ENCODE assay signal across 18 mouse cellular contexts in genomic region chr1:90357391-90357790, GRCm38 (mm10).
DNase-seq lines count a peak whose midpoint lies in the region; ATAC-seq and TF ChIP-seq lines count a peak whose summit lies in the region.
"Had no signal": no experiment of that assay in that cellular context is flagged by ENCODE, and none has a peak within 500 bp of the region (broad histone marks: within the 10 kb centered on the region; RNA-seq: fewer than 3 reads in every experiment).

No protein-coding gene starts in this region.

- TF ChIP-seq EP300 in lung, postnatal 0 days (IDR thresholded peaks at IDR 0.05): no peak

- no peaks in the 10 kb centered on the region for H3K36me3 ChIP-seq in kidney, postnatal 0 days (ENCODE audit: insufficient read depth, low read length)
- H3K36me3 ChIP-seq in midbrain, embryonic 11.5 days (ENCODE audit: control insufficient read depth, insufficient read depth, low read length): no peaks in the 10 kb centered on the region
- no peaks in the 10 kb centered on the region for H3K36me3 ChIP-seq in midbrain, embryonic 16.5 days (ENCODE audit: control insufficient read depth, insufficient read depth, low read length)
- no peaks in the 10 kb centered on the region for H3K36me3 ChIP-seq in limb, embryonic 13.5 days
- no peaks in the 10 kb centered on the region for H3K36me3 ChIP-seq in lung, postnatal 0 days (ENCODE audit: insufficient read depth, low read length)
- H3K36me3 ChIP-seq: forebrain, embryonic 15.5 days had no signal

- H3K27ac ChIP-seq in kidney, postnatal 0 days: no peak overlapping the region
- H3K27ac ChIP-seq in midbrain, embryonic 11.5 days (ENCODE audit: low read depth, low read length): no peak overlapping the region
- H3K27ac ChIP-seq in midbrain, embryonic 16.5 days (ENCODE audit: low read length): no peak overlapping the region
- H3K27ac ChIP-seq in limb, embryonic 13.5 days: peak overlapping the region; percentile 12; the same call in 1 of the 2 replicates
- H3K27ac ChIP-seq in lung, postnatal 0 days (ENCODE audit: low read length): no peak overlapping the region
- H3K27ac ChIP-seq: forebrain, embryonic 13.5 days had no signal

- DNase-seq in kidney, postnatal 0 days (ENCODE audit: low spot score): peak; percentile 64
- no peak for DNase-seq in kidney, adult 11 months
- peak; percentile 51 for DNase-seq in midbrain, embryonic 11.5 days (ENCODE audit: low spot score, missing footprints)
- DNase-seq in gastrocnemius, postnatal 14 days: no peak
- DNase-seq in lung, postnatal 0 days (ENCODE audit: low spot score): no peak
- DNase-seq: adrenal gland, adult 8-10 months; adrenal gland, postnatal 14 days; adrenal gland, postnatal 36 days; cerebellum, adult 11-12 months; cerebellum, adult 2 months; cerebellum, adult 9-10 months; cerebellum, postnatal 10 days; cerebellum, postnatal 25 days had no signal

- no peaks in the 10 kb centered on the region for H3K27me3 ChIP-seq in kidney, postnatal 0 days (ENCODE audit: insufficient read depth, low read length)
- no peaks in the 10 kb centered on the region for H3K27me3 ChIP-seq in midbrain, embryonic 11.5 days (ENCODE audit: control insufficient read depth, insufficient read depth, low read length)
- H3K27me3 ChIP-seq in midbrain, embryonic 16.5 days (ENCODE audit: control insufficient read depth, insufficient read depth, low read depth, low read length): no peaks in the 10 kb centered on the region
- H3K27me3 ChIP-seq in limb, embryonic 13.5 days: peaks cover 12% of the 10 kb centered on the region; the same call in 1 of the 2 replicates
- no peaks in the 10 kb centered on the region for H3K27me3 ChIP-seq in lung, postnatal 0 days (replicated peaks; ENCODE audit: insufficient read depth, low read length)
- H3K27me3 ChIP-seq: forebrain, embryonic 13.5 days; forebrain, embryonic 15.5 days had no signal

- H3K9ac ChIP-seq in kidney, postnatal 0 days (ENCODE audit: low read depth, low read length): no peak overlapping the region
- no peak overlapping the region for H3K9ac ChIP-seq in midbrain, embryonic 11.5 days (ENCODE audit: low read length)
- H3K9ac ChIP-seq in midbrain, embryonic 16.5 days (ENCODE audit: low read depth, low read length): no peak overlapping the region
- H3K9ac ChIP-seq in limb, embryonic 13.5 days: no peak overlapping the region
- H3K9ac ChIP-seq in lung, postnatal 0 days (replicated peaks; ENCODE audit: low read depth): no peak overlapping the region
- H3K9ac ChIP-seq: forebrain, embryonic 13.5 days; forebrain, embryonic 15.5 days; forebrain, postnatal 0 days had no signal

- H3K4me1 ChIP-seq in kidney, postnatal 0 days (replicated peaks; ENCODE audit: insufficient read depth, low read length): no peaks in the 10 kb centered on the region
- peaks cover 17% of the 10 kb centered on the region for H3K4me1 ChIP-seq in midbrain, embryonic 11.5 days (ENCODE audit: control insufficient read depth, insufficient read depth, low read length)
- peaks cover 12% of the 10 kb centered on the region for H3K4me1 ChIP-seq in midbrain, embryonic 16.5 days (ENCODE audit: control insufficient read depth, insufficient read depth, low read length)
- peaks cover 56% of the 10 kb centered on the region for H3K4me1 ChIP-seq in limb, embryonic 13.5 days
- no peaks in the 10 kb centered on the region for H3K4me1 ChIP-seq in lung, postnatal 0 days (ENCODE audit: insufficient read depth, low read depth, low read length)

- intact Hi-C loops in gastrocnemius, postnatal 14 days (cut with DNase I; ENCODE audit: low total_unique reads): no loop called here

- ATAC-seq in kidney, postnatal 0 days (replicated peaks; ENCODE audit: low FRiP score, low read depth): no peak
- ATAC-seq in midbrain, embryonic 11.5 days (ENCODE audit: low FRiP score): no peak
- no peak for ATAC-seq in midbrain, embryonic 16.5 days
- ATAC-seq in limb, embryonic 13.5 days (ENCODE audit: low FRiP score, low read depth): no peak
- no peak for ATAC-seq in lung, postnatal 0 days
- ATAC-seq: forebrain, embryonic 13.5 days; forebrain, embryonic 15.5 days had no signal

- no peak overlapping the region for H3K4me3 ChIP-seq in kidney, postnatal 0 days (replicated peaks; ENCODE audit: low read depth, low read length)
- H3K4me3 ChIP-seq in midbrain, embryonic 11.5 days (ENCODE audit: low read depth, low read length): no peak overlapping the region
- H3K4me3 ChIP-seq in midbrain, embryonic 16.5 days (ENCODE audit: low read depth, low read length): no peak overlapping the region
- H3K4me3 ChIP-seq in limb, embryonic 13.5 days: no peak overlapping the region
- H3K4me3 ChIP-seq in lung, postnatal 0 days (ENCODE audit: low read depth, low read length): no peak overlapping the region
- H3K4me3 ChIP-seq: forebrain, embryonic 13.5 days; forebrain, embryonic 15.5 days had no signal

- no peak for TF ChIP-seq CTCF in kidney, postnatal 0 days (IDR thresholded peaks at IDR 0.05; ENCODE audit: low read depth)
- TF ChIP-seq CTCF in lung, postnatal 0 days (IDR thresholded peaks at IDR 0.05): no peak

- H3K9me3 ChIP-seq in kidney, postnatal 0 days (replicated peaks; ENCODE audit: low read length): no peaks in the 10 kb centered on the region
- no peaks in the 10 kb centered on the region for H3K9me3 ChIP-seq in midbrain, embryonic 11.5 days (ENCODE audit: control insufficient read depth, low read length)
- no peaks in the 10 kb centered on the region for H3K9me3 ChIP-seq in midbrain, embryonic 16.5 days (replicated peaks; ENCODE audit: control insufficient read depth, low read length, poor library complexity, severe bottlenecking)
- H3K9me3 ChIP-seq in limb, embryonic 13.5 days: no peaks in the 10 kb centered on the region
- no peaks in the 10 kb centered on the region for H3K9me3 ChIP-seq in lung, postnatal 0 days (ENCODE audit: low read length)
- H3K9me3 ChIP-seq: forebrain, embryonic 13.5 days; forebrain, embryonic 15.5 days had no signal

- no peak overlapping the region for H3K4me2 ChIP-seq in kidney, postnatal 0 days (ENCODE audit: low read length)
- H3K4me2 ChIP-seq in midbrain, embryonic 11.5 days: no peak overlapping the region
- no peak overlapping the region for H3K4me2 ChIP-seq in midbrain, embryonic 16.5 days (ENCODE audit: low read length)
- no peak overlapping the region for H3K4me2 ChIP-seq in limb, embryonic 13.5 days (replicated peaks)
- no peak overlapping the region for H3K4me2 ChIP-seq in lung, postnatal 0 days (replicated peaks; ENCODE audit: low read depth, low read length)
- H3K4me2 ChIP-seq: forebrain, embryonic 13.5 days; forebrain, embryonic 15.5 days had no signal

Comparison
In these comparisons a context has a peak if more than half of its experiments do, and no peak if none do; other contexts are left out.
1. DNase-seq: peak in kidney, postnatal 0 days (single experiment) and midbrain, embryonic 11.5 days (single experiment); none in kidney, adult 11 months (single experiment), gastrocnemius, postnatal 14 days (single experiment) and lung, postnatal 0 days (single experiment).